Mouse (Mus musculus): ENCODE measurements around the gene Ghrhr. TPM values are rescaled to one million over a fixed set of nuclear protein-coding genes. Genes with fewer than 3 reads are reported as not detected.

Gene Ghrhr
- polyA plus RNA-seq, 1 experiment from 2014 or later: 0.18 TPM

GRCm38 (mm10) chr6:55356976-55357635 lies 19.0 kb upstream of the Ghrhr start:
- Histone ChIP-seq H3K4me3 (ENCODE audit: low read depth, low read length) (no peak overlapping the region), H3K4me1 (replicated peaks; ENCODE audit: control insufficient read depth, insufficient read depth, low read length) (peaks cover 7% of the 10 kb centered on the region; the same call in 1 of the 2 replicates), H3K9ac (ENCODE audit: low read length) (no peak overlapping the region), H3K9me3 (ENCODE audit: control insufficient read depth, low read length) (no peaks in the 10 kb centered on the region), H3K36me3 (ENCODE audit: control insufficient read depth, insufficient read depth, low read length) (no peaks in the 10 kb centered on the region), H3K27ac (ENCODE audit: low read depth) (peak overlapping the region; percentile 25; the same call in 1 of the 2 replicates), H3K27me3 (replicated peaks; ENCODE audit: control insufficient read depth, insufficient read depth, low read length) (no peaks in the 10 kb centered on the region), H3K4me2 (ENCODE audit: low read length) (no peak overlapping the region)
- WGBS: 69% methylated on average over 5 of the region's 5 CpGs
- ATAC-seq (replicated peaks; ENCODE audit: low FRiP score, low TSS enrichment, low read depth) (no peak), DNase-seq (ENCODE audit: low spot score) (no peak)

- WGBS: 40% methylated on average over 6 of the region's 6 CpGs
- H3K4me2 ChIP-seq (ENCODE audit: low read length): no peak overlapping the region
- no peak overlapping the region for H3K9ac ChIP-seq (ENCODE audit: low read length)
- no peaks in the 10 kb centered on the region for H3K27me3 ChIP-seq (replicated peaks; ENCODE audit: control insufficient read depth, insufficient read depth, low read length)
- no peaks in the 10 kb centered on the region for H3K36me3 ChIP-seq (ENCODE audit: control insufficient read depth, insufficient read depth, low read length)
- H3K4me1 ChIP-seq (replicated peaks; ENCODE audit: control insufficient read depth, insufficient read depth, low read length): peaks cover 7% of the 10 kb centered on the region; the same call in 1 of the 2 replicates
- peak overlapping the region; percentile 25; the same call in 1 of the 2 replicates for H3K27ac ChIP-seq (ENCODE audit: low read depth)
- no peak for DNase-seq (ENCODE audit: low spot score)
- peak; percentile 82 for ATAC-seq (replicated peaks; ENCODE audit: low FRiP score, low TSS enrichment, low read depth)
- H3K4me3 ChIP-seq (ENCODE audit: low read depth, low read length): no peak overlapping the region
- H3K9me3 ChIP-seq (ENCODE audit: control insufficient read depth, low read length): no peaks in the 10 kb centered on the region
Observed at GRCm38 (mm10) chr6:55357636-55358031, 18.5 kb upstream of the Ghrhr start.

GRCm38 (mm10) chr6:55358731-55359143 lies 17.4 kb upstream of the Ghrhr start:
- H3K36me3 ChIP-seq (ENCODE audit: control insufficient read depth, insufficient read depth, low read length): no peaks in the 10 kb centered on the region
- no peak overlapping the region for H3K27ac ChIP-seq (ENCODE audit: low read depth)
- H3K9ac ChIP-seq (ENCODE audit: low read length): no peak overlapping the region
- no peaks in the 10 kb centered on the region for H3K9me3 ChIP-seq (ENCODE audit: control insufficient read depth, low read length)
- no peak overlapping the region for H3K4me2 ChIP-seq (ENCODE audit: low read length)
- H3K4me1 ChIP-seq (replicated peaks; ENCODE audit: control insufficient read depth, insufficient read depth, low read length): peaks cover 7% of the 10 kb centered on the region; the same call in 1 of the 2 replicates
- ATAC-seq (replicated peaks; ENCODE audit: low FRiP score, low TSS enrichment, low read depth) (no peak), DNase-seq (ENCODE audit: low spot score) (no peak)
- WGBS: 28% methylated on average over 2 of the region's 2 CpGs
- H3K27me3 ChIP-seq (replicated peaks; ENCODE audit: control insufficient read depth, insufficient read depth, low read length): no peaks in the 10 kb centered on the region
- H3K4me3 ChIP-seq (ENCODE audit: low read depth, low read length): no peak overlapping the region

GRCm38 (mm10) chr6:55362663-55363062 lies 13.4 kb upstream of the Ghrhr start:
- H3K4me3 ChIP-seq (ENCODE audit: low read depth, low read length): no peak overlapping the region
- H3K27me3 ChIP-seq (replicated peaks; ENCODE audit: control insufficient read depth, insufficient read depth, low read length): no peaks in the 10 kb centered on the region
- ATAC-seq (replicated peaks; ENCODE audit: low FRiP score, low TSS enrichment, low read depth): no peak
- H3K4me1 ChIP-seq (replicated peaks; ENCODE audit: control insufficient read depth, insufficient read depth, low read length): 0 out of 2 replicates have a peak, but pooled peaks cover 2% of the 10 kb centered on the region
- 93% methylated on average over 1 of the region's 1 CpGs for WGBS
- H3K9me3 ChIP-seq (ENCODE audit: control insufficient read depth, low read length): no peaks in the 10 kb centered on the region
- no peaks in the 10 kb centered on the region for H3K36me3 ChIP-seq (ENCODE audit: control insufficient read depth, insufficient read depth, low read length)
- no peak for DNase-seq (ENCODE audit: low spot score)
- no peak overlapping the region for H3K4me2 ChIP-seq (ENCODE audit: low read length)
- H3K27ac ChIP-seq (ENCODE audit: low read depth): no peak overlapping the region
- H3K9ac ChIP-seq (ENCODE audit: low read length): no peak overlapping the region

- ATAC-seq (replicated peaks; ENCODE audit: low FRiP score, low TSS enrichment, low read depth) (no peak), DNase-seq (ENCODE audit: low spot score) (no peak)
- no peak overlapping the region for H3K27ac ChIP-seq (ENCODE audit: low read depth)
- no peak overlapping the region for H3K4me3 ChIP-seq (ENCODE audit: low read depth, low read length)
- no peaks in the 10 kb centered on the region for H3K4me1 ChIP-seq (replicated peaks; ENCODE audit: control insufficient read depth, insufficient read depth, low read length)
- no peaks in the 10 kb centered on the region for H3K9me3 ChIP-seq (ENCODE audit: control insufficient read depth, low read length)
- no peak overlapping the region for H3K9ac ChIP-seq (ENCODE audit: low read length)
- H3K4me2 ChIP-seq (ENCODE audit: low read length): no peak overlapping the region
- H3K36me3 ChIP-seq (ENCODE audit: control insufficient read depth, insufficient read depth, low read length): no peaks in the 10 kb centered on the region
- no peaks in the 10 kb centered on the region for H3K27me3 ChIP-seq (replicated peaks; ENCODE audit: control insufficient read depth, insufficient read depth, low read length)
Observed at GRCm38 (mm10) chr6:55367126-55367525, 9.0 kb upstream of the Ghrhr start.

GRCm38 (mm10) chr6:55370831-55371230 lies 5.3 kb upstream of the Ghrhr start:
- Histone ChIP-seq H3K27me3 (replicated peaks; ENCODE audit: control insufficient read depth, insufficient read depth, low read length) (no peaks in the 10 kb centered on the region), H3K9ac (ENCODE audit: low read length) (no peak overlapping the region), H3K27ac (ENCODE audit: low read depth) (no peak overlapping the region), H3K4me2 (ENCODE audit: low read length) (no peak overlapping the region), H3K4me1 (replicated peaks; ENCODE audit: control insufficient read depth, insufficient read depth, low read length) (no peaks in the 10 kb centered on the region), H3K36me3 (ENCODE audit: control insufficient read depth, insufficient read depth, low read length) (no peaks in the 10 kb centered on the region), H3K4me3 (ENCODE audit: low read depth, low read length) (no peak overlapping the region), H3K9me3 (ENCODE audit: control insufficient read depth, low read length) (no peaks in the 10 kb centered on the region)
- no peak for DNase-seq (ENCODE audit: low spot score)
- no peak for ATAC-seq (replicated peaks; ENCODE audit: low FRiP score, low TSS enrichment, low read depth)
- 82% methylated on average over 6 of the region's 6 CpGs for WGBS

GRCm38 (mm10) chr6:55376511-55376910 lies 416 bp downstream of the Ghrhr start:
- Histone ChIP-seq H3K4me3 (ENCODE audit: low read depth, low read length) (no peak overlapping the region), H3K27me3 (replicated peaks; ENCODE audit: control insufficient read depth, insufficient read depth, low read length) (no peaks in the 10 kb centered on the region), H3K36me3 (ENCODE audit: control insufficient read depth, insufficient read depth, low read length) (no peaks in the 10 kb centered on the region), H3K27ac (ENCODE audit: low read depth) (no peak overlapping the region), H3K9me3 (ENCODE audit: control insufficient read depth, low read length) (no peaks in the 10 kb centered on the region), H3K9ac (ENCODE audit: low read length) (no peak overlapping the region), H3K4me2 (ENCODE audit: low read length) (no peak overlapping the region), H3K4me1 (replicated peaks; ENCODE audit: control insufficient read depth, insufficient read depth, low read length) (0 out of 2 replicates have a peak, but pooled peaks cover 3% of the 10 kb centered on the region)
- ATAC-seq (replicated peaks; ENCODE audit: low FRiP score, low TSS enrichment, low read depth): no peak
- DNase-seq (ENCODE audit: low spot score): no peak
- WGBS: 67% methylated on average over 5 of the region's 5 CpGs

GRCm38 (mm10) chr6:55377461-55377860 lies 1.4 kb downstream of the Ghrhr start:
- Histone ChIP-seq H3K9me3 (ENCODE audit: control insufficient read depth, low read length) (no peaks in the 10 kb centered on the region), H3K9ac (ENCODE audit: low read length) (no peak overlapping the region), H3K36me3 (ENCODE audit: control insufficient read depth, insufficient read depth, low read length) (no peaks in the 10 kb centered on the region), H3K27me3 (replicated peaks; ENCODE audit: control insufficient read depth, insufficient read depth, low read length) (no peaks in the 10 kb centered on the region), H3K4me3 (ENCODE audit: low read depth, low read length) (no peak overlapping the region), H3K4me2 (ENCODE audit: low read length) (no peak overlapping the region), H3K27ac (ENCODE audit: low read depth) (no peak overlapping the region), H3K4me1 (replicated peaks; ENCODE audit: control insufficient read depth, insufficient read depth, low read length) (0 out of 2 replicates have a peak, but pooled peaks cover 3% of the 10 kb centered on the region)
- ATAC-seq (replicated peaks; ENCODE audit: low FRiP score, low TSS enrichment, low read depth) (peak; percentile 76), DNase-seq (ENCODE audit: low spot score) (no peak)
- 60% methylated on average over 4 of the region's 4 CpGs for WGBS
